Mouse (Mus musculus): Measurements from ENCODE around the gene Plekhg3. TPM values are rescaled to one million over a fixed set of nuclear protein-coding genes. Genes with fewer than 3 reads are reported as not detected.

The Plekhg3 gene
- polyA plus RNA-seq, 1 experiment: 11.2 TPM

GRCm38 (mm10) chr12:76615580-76615937 is 84.9 kb downstream of the Plekhg3 start:
- Histone ChIP-seq H3K4me2 (ENCODE audit: low read depth) (no peak overlapping the region), H3K36me3 (ENCODE audit: control insufficient read depth, insufficient read depth) (no peaks in the 10 kb centered on the region), H3ac (ENCODE audit: control insufficient read depth, insufficient read length) (no peak overlapping the region), H3K79me2 (ENCODE audit: control insufficient read depth, insufficient read depth) (no peaks in the 10 kb centered on the region), H3K27me3 (ENCODE audit: control insufficient read depth, insufficient read depth, insufficient read length) (peaks cover 23% of the 10 kb centered on the region), H3K4me3 (no peak overlapping the region)
- TF ChIP-seq TCF3 (IDR thresholded peaks at IDR 0.05; ENCODE audit: insufficient read length, low read depth): no peak
- TF ChIP-seq REST (IDR thresholded peaks at IDR 0.05; ENCODE audit: insufficient read depth, insufficient read length): no peak
- TF ChIP-seq E2F4 (IDR thresholded peaks at IDR 0.05; ENCODE audit: insufficient read depth): no peak
- no peak for TF ChIP-seq SRF (IDR thresholded peaks at IDR 0.05; ENCODE audit: control insufficient read depth, insufficient read length, low read depth)
- no peak for TF ChIP-seq POLR2AphosphoS2 (IDR thresholded peaks at IDR 0.05; ENCODE audit: insufficient read length, low read depth)
- no peak for TF ChIP-seq USF1 (IDR thresholded peaks at IDR 0.05; ENCODE audit: low read depth)
- TF ChIP-seq MYOD1 (IDR thresholded peaks at IDR 0.05; ENCODE audit: control insufficient read depth in 1 of 3, insufficient read length in 2 of 3, low read depth in 2 of 3): no peak
- no peak for TF ChIP-seq CEBPB (IDR thresholded peaks at IDR 0.05; ENCODE audit: insufficient read depth, poor library complexity, severe bottlenecking)
- TF ChIP-seq MYOG (IDR thresholded peaks at IDR 0.05; ENCODE audit: control insufficient read depth in 1 of 3, insufficient read depth in 1 of 3, insufficient read length in 2 of 3, low read depth in 2 of 3): no peak
- no peak for TF ChIP-seq MAX (IDR thresholded peaks at IDR 0.05; ENCODE audit: low read depth)
- no peak for TF ChIP-seq TCF12 (IDR thresholded peaks at IDR 0.05; ENCODE audit: insufficient read depth, poor library complexity, severe bottlenecking)
- no peak for TF ChIP-seq POLR2A (IDR thresholded peaks at IDR 0.05; ENCODE audit: insufficient read length, low read depth)

DNA sequence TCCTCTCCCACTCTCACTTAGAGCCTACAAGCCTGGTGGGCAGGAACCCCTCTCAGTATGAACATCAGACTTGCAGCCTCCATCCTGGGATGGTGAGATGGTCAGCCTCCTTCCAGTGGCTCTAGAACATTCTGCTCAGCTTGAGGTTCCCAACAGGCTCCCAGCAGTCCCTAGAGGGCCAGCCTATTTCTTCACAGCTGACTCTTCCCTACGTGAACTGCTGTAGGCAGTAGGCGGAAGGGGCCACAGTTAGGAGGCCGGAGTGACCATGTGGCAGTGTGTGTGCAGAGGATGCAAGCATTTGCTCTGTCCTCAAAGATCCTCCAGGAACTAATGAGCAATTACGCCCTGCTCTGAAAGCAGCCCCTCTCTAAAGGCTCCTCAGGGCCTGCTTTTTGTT is 87.5 kb downstream of the Plekhg3 start:
- no peaks in the 10 kb centered on the region for H3K79me2 ChIP-seq (ENCODE audit: control insufficient read depth, insufficient read depth)
- no peak overlapping the region for H3K4me3 ChIP-seq
- H3ac ChIP-seq (ENCODE audit: control insufficient read depth, insufficient read length): no peak overlapping the region
- no peaks in the 10 kb centered on the region for H3K36me3 ChIP-seq (ENCODE audit: control insufficient read depth, insufficient read depth)
- no peak overlapping the region for H3K4me2 ChIP-seq (ENCODE audit: low read depth)
- TF ChIP-seq SRF (IDR thresholded peaks at IDR 0.05; ENCODE audit: control insufficient read depth, insufficient read length, low read depth): no peak
- no peak for TF ChIP-seq REST (IDR thresholded peaks at IDR 0.05; ENCODE audit: insufficient read depth, insufficient read length)
- no peak for TF ChIP-seq TCF12 (IDR thresholded peaks at IDR 0.05; ENCODE audit: insufficient read depth, poor library complexity, severe bottlenecking)
- TF ChIP-seq POLR2A (IDR thresholded peaks at IDR 0.05; ENCODE audit: insufficient read length, low read depth): no peak
- TF ChIP-seq TCF3 (IDR thresholded peaks at IDR 0.05; ENCODE audit: insufficient read length, low read depth): no peak
- no peak for TF ChIP-seq MAX (IDR thresholded peaks at IDR 0.05; ENCODE audit: low read depth)
- no peak for TF ChIP-seq USF1 (IDR thresholded peaks at IDR 0.05; ENCODE audit: low read depth)
- no peak for TF ChIP-seq CEBPB (IDR thresholded peaks at IDR 0.05; ENCODE audit: insufficient read depth, poor library complexity, severe bottlenecking)
- TF ChIP-seq POLR2AphosphoS2 (IDR thresholded peaks at IDR 0.05; ENCODE audit: insufficient read length, low read depth): no peak
- no peak for TF ChIP-seq MYOD1 (IDR thresholded peaks at IDR 0.05; ENCODE audit: control insufficient read depth in 1 of 3, insufficient read length in 2 of 3, low read depth in 2 of 3)
- TF ChIP-seq E2F4 (IDR thresholded peaks at IDR 0.05; ENCODE audit: insufficient read depth): no peak
- TF ChIP-seq MYOG (IDR thresholded peaks at IDR 0.05; ENCODE audit: control insufficient read depth in 1 of 3, insufficient read depth in 1 of 3, insufficient read length in 2 of 3, low read depth in 2 of 3): no peak
- peaks cover 40% of the 10 kb centered on the region for H3K27me3 ChIP-seq (ENCODE audit: control insufficient read depth, insufficient read depth, insufficient read length)

GRCm38 (mm10) chr12:76619847-76620246 is 89.2 kb downstream of the Plekhg3 start:
- no peak for TF ChIP-seq SRF (IDR thresholded peaks at IDR 0.05; ENCODE audit: control insufficient read depth, insufficient read length, low read depth)
- no peak for TF ChIP-seq TCF12 (IDR thresholded peaks at IDR 0.05; ENCODE audit: insufficient read depth, poor library complexity, severe bottlenecking)
- TF ChIP-seq USF1 (IDR thresholded peaks at IDR 0.05; ENCODE audit: low read depth): no peak
- TF ChIP-seq POLR2AphosphoS2 (IDR thresholded peaks at IDR 0.05; ENCODE audit: insufficient read length, low read depth): no peak
- no peak for TF ChIP-seq MYOG (IDR thresholded peaks at IDR 0.05; ENCODE audit: control insufficient read depth in 1 of 3, insufficient read depth in 1 of 3, insufficient read length in 2 of 3, low read depth in 2 of 3)
- TF ChIP-seq CEBPB (IDR thresholded peaks at IDR 0.05; ENCODE audit: insufficient read depth, poor library complexity, severe bottlenecking): no peak
- TF ChIP-seq E2F4 (IDR thresholded peaks at IDR 0.05; ENCODE audit: insufficient read depth): no peak
- no peak for TF ChIP-seq MYOD1 (IDR thresholded peaks at IDR 0.05; ENCODE audit: control insufficient read depth in 1 of 3, insufficient read length in 2 of 3, low read depth in 2 of 3)
- no peak for TF ChIP-seq TCF3 (IDR thresholded peaks at IDR 0.05; ENCODE audit: insufficient read length, low read depth)
- Histone ChIP-seq H3K79me2 (ENCODE audit: control insufficient read depth, insufficient read depth) (no peaks in the 10 kb centered on the region), H3K27me3 (ENCODE audit: control insufficient read depth, insufficient read depth, insufficient read length) (peaks cover 44% of the 10 kb centered on the region), H3K4me3 (no peak overlapping the region), H3ac (ENCODE audit: control insufficient read depth, insufficient read length) (no peak overlapping the region), H3K4me2 (ENCODE audit: low read depth) (no peak overlapping the region), H3K36me3 (ENCODE audit: control insufficient read depth, insufficient read depth) (no peaks in the 10 kb centered on the region)

- peaks cover 58% of the 10 kb centered on the region for H3K27me3 ChIP-seq (ENCODE audit: control insufficient read depth, insufficient read depth, insufficient read length)
- no peak overlapping the region for H3ac ChIP-seq (ENCODE audit: control insufficient read depth, insufficient read length)
- H3K4me3 ChIP-seq: no peak overlapping the region
- no peak overlapping the region for H3K4me2 ChIP-seq (ENCODE audit: low read depth)
- no peaks in the 10 kb centered on the region for H3K79me2 ChIP-seq (ENCODE audit: control insufficient read depth, insufficient read depth)
- H3K36me3 ChIP-seq (ENCODE audit: control insufficient read depth, insufficient read depth): no peaks in the 10 kb centered on the region
- TF ChIP-seq POLR2AphosphoS2 (IDR thresholded peaks at IDR 0.05; ENCODE audit: insufficient read length, low read depth): no peak
- TF ChIP-seq CEBPB (IDR thresholded peaks at IDR 0.05; ENCODE audit: insufficient read depth, poor library complexity, severe bottlenecking): no peak
- no peak for TF ChIP-seq REST (IDR thresholded peaks at IDR 0.05; ENCODE audit: insufficient read depth, insufficient read length)
- no peak for TF ChIP-seq USF1 (IDR thresholded peaks at IDR 0.05; ENCODE audit: low read depth)
- TF ChIP-seq POLR2A (IDR thresholded peaks at IDR 0.05; ENCODE audit: insufficient read length, low read depth): no peak
- TF ChIP-seq TCF12 (IDR thresholded peaks at IDR 0.05; ENCODE audit: insufficient read depth, poor library complexity, severe bottlenecking): no peak
- no peak for TF ChIP-seq MAX (IDR thresholded peaks at IDR 0.05; ENCODE audit: low read depth)
- TF ChIP-seq E2F4 (IDR thresholded peaks at IDR 0.05; ENCODE audit: insufficient read depth): no peak
- no peak for TF ChIP-seq MYOD1 (IDR thresholded peaks at IDR 0.05; ENCODE audit: control insufficient read depth in 1 of 3, insufficient read length in 2 of 3, low read depth in 2 of 3)
- no peak for TF ChIP-seq SRF (IDR thresholded peaks at IDR 0.05; ENCODE audit: control insufficient read depth, insufficient read length, low read depth)
- TF ChIP-seq TCF3 (IDR thresholded peaks at IDR 0.05; ENCODE audit: insufficient read length, low read depth): no peak
These were observed 92.7 kb downstream of the Plekhg3 start for GRCm38 (mm10) chr12:76623374-76623773.

Other genes with a start within 250 kb of the Plekhg3 start
- gene Akap5, start 206.0 kb upstream of the Plekhg3 start, polyA plus RNA-seq (2012; fragmentation: generic; extraction: Trizol): 0.02 TPM
- 6.1 TPM for gene Zbtb25, start 161.3 kb upstream of the Plekhg3 start, polyA plus RNA-seq (2012; fragmentation: generic; extraction: Trizol)
- 1.7 TPM for gene Zbtb1, start 160.6 kb upstream of the Plekhg3 start, polyA plus RNA-seq (2012; fragmentation: generic; extraction: Trizol)
- gene Hspa2, start 126.7 kb upstream of the Plekhg3 start, polyA plus RNA-seq (2012; fragmentation: generic; extraction: Trizol): 13.4 TPM
- not detected for gene Ppp1r36, start 113.4 kb upstream of the Plekhg3 start, polyA plus RNA-seq (2012; fragmentation: generic; extraction: Trizol)
- gene Sptb, start 179.7 kb downstream of the Plekhg3 start, polyA plus RNA-seq (2012; fragmentation: generic; extraction: Trizol): 0.42 TPM
- 73.6 TPM for gene Churc1, start 234.6 kb downstream of the Plekhg3 start, polyA plus RNA-seq (2012; fragmentation: generic; extraction: Trizol)
- 23.8 TPM for gene Fntb, start 234.7 kb downstream of the Plekhg3 start, polyA plus RNA-seq (2012; fragmentation: generic; extraction: Trizol)